Mouse (Mus musculus) megakaryocyte, embryonic 14.5 days (primary cell): ENCODE measurements around the gene Aass.

Experiments used
- FLI1 ChIP-seq: IDR thresholded peaks from 2 replicates; pipeline ENCODE4 v1.6.1; 2012; ENCODE audit warnings: low read length, inconsistent platforms, mixed read lengths
- GATA1 ChIP-seq: IDR thresholded peaks from 3 replicates; pipeline ENCODE4 v1.6.1; 2012; ENCODE audit warnings: mixed read lengths, low read length, inconsistent platforms, borderline replicate concordance

DNA sequence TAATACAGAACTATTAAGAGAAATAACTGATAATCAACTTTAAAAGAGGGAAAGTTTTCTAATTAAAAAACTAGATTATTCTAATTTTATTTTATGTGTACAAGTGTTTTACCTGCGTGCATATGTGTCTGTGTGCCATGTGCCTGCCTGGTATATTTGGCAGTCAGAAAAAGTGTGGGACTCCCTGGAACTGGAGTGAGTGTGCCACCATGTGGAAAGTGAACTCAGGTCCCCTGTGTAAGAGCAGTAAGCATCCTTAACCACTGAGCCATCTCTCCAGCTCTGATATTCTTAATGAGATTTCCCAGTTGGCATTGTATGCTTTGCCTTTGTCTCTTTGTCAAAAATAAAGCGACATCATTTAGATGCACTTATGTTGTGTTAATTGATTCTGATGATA, 20.3 kb upstream of the Aass start:
- TF ChIP-seq GATA1 (no peak), FLI1 (no peak)
